Mouse (Mus musculus) C2C12 (cell line): ENCODE measurements around the gene Adam12.

ENCODE experiments used
- CTCF ChIP-seq: IDR thresholded peaks from one replicate; pipeline ENCODE4 v1.5.1; 2011; ENCODE audit not compliant: control insufficient read depth, insufficient read depth, insufficient read length
- MYOG ChIP-seq: IDR thresholded peaks from one replicate; pipeline ENCODE4 v1.6.1; 2011; ENCODE audit not compliant: control insufficient read depth, insufficient read length; ENCODE audit errors: extremely low read depth
- USF1 ChIP-seq: IDR thresholded peaks from one replicate; pipeline ENCODE4 v1.6.1; 2011; ENCODE audit warnings: low read depth, mild to moderate bottlenecking, control low read depth, moderate library complexity

GRCm38 (mm10) chr7:134272956-134273355 lies 41.0 kb upstream of the Adam12 start:
- TF ChIP-seq CTCF (no peak), MYOG (no peak), USF1 (no peak)
